Mouse (Mus musculus) thymus, postnatal 4 days (tissue): ENCODE results near the gene Dock8.

Experiments used
- DNase-seq: peaks from one replicate; pipeline ENCODE4 v3.0.0; 2021

Gene Dock8

DNA sequence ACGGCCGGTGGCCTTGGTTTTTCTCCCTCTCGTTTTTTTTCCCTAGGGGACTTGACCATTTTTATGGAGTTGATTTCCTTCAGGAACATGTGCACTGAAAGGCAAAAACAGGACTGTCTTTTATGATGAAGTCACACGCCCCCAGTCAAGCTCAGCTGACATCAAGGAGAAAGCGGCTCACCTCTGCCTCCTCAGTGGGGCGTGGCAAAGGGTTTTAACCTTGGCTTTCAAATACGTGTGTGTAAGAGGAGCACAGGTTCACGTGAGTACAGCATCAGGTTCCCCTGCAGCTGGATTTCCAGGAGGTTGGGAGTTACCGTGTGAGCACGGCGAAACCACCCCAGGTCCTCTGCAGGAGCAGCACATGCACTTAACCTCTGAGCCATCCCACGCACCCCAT lies 203.7 kb downstream of the Dock8 start:
- no peak for DNase-seq

DNA sequence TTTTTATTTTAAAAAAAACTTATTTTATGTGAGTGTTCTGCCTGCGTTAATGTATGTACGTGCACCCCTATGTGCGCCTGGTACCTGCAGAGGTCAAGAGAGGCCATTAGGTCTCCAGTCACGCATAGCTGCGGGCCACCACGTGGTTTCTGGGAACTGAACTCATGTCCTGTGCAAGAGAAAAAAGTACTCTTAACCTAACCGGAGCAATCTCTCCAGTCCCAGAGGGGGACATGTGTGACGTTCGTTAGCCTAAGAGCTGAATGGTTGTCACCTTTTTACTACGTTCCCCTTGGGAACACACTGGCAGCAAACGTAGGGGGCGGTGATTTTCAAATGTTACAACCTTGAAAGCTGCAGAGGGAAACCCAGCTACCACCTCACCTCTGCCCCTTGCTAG lies 207.6 kb downstream of the Dock8 start:
- no peak for DNase-seq

DNA sequence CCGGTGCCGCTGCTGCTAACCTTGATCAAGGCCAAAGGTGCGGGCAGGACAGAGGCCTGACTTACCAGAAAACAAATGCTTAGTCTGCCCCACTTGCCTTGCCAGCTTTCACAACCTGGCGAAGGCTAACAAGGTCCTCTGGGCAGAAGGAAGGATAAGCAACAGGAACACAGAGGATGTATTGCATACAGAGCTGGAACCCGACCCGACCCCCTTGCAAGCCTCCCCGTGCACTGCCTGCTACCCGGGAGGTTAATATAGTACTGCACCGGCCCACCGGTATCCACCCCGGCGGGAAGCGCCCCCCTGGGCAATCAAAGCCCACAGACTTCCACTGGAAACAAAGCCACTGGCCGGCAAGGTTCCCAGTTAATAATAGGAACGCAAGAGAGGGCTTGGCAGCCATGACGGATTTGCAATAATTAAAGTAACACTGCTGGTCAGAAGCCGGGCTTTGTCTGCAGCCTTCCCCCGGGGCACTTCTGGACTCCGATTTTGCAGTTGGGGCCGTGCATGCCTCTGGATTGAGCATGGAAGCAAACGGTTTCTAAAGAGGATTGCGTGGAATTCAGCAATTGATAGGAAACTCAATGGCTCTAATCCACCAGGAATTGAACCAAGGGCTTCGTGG lies 208.5 kb downstream of the Dock8 start:
- DNase-seq = no peak

DNA sequence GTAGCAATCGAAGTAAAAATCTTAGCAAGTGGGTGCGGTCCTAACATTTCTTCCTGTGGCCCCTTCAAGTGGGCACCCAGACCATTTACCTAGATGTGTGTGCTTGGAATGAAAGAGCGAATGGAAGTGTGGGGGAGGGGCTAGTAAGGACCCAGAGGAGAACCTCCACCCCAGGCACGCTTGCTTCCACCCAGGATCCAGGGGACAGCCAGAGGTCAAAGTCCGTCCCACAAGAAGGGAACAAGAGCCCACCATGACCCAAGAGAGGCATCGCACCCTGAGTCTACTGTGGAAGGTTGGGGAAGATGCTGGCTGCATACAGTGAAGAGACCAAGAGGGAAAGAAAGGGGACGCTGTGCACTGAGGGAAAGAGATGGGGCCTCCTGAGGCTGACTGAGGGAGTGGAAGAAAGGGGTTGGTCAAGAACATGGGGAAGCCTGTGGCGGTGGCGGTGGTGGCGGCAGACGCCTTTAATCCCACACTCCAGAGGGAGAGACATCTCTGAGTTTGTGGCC lies 209.3 kb downstream of the Dock8 start:
- no peak for DNase-seq

DNA sequence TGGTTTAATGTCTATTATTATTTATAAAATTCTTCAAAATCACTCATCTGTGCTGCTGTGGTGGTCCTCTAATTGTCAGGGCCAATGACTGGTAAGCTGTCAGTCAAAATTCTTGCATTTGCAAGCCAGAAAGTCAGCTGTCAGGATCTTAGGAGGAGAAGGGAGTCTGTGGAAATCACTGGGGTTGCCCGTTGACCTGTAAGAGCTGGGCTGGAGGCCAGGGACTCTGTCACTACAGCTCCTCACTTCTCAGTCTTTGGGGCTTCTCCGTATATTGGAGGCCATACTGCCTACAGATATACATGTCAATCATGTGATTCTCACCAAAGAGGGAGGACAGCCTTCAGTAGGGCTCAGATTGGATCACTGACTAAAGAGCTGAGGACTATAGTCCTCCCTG lies 221.3 kb downstream of the Dock8 start:
- DNase-seq = no peak

DNA sequence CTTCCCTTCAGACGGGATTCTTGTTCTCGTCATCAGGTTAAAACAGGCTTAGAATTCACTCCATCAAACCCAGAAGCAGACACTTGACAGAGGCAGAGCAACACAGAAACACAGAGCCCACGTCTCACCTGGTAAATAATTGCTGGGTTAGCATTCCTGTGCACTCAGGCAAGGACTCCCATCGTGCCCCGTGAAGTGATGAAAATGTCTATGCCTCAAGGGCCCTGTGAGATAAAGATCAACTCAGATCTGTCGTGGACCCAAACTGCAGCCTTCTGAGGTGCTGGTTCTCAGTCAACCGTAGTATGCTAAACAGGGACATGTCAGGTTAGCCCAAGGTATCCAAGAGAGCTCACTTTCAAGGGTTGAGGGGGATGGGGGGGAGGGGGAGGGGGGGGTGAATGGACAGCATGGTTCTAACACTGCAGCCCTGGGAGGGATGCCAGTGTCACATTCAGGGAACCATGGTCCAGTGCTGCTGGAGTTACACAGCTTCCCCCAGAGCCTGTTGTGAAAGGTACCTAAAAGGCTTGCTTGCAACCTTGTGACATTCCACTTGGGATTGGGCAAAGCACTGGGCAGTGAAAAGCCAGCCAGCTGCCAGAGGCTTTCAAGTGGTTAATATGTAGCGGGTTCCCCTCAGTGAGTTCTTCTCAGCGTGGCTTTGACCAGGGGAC lies 222.8 kb downstream of the Dock8 start:
- DNase-seq = no peak

DNA sequence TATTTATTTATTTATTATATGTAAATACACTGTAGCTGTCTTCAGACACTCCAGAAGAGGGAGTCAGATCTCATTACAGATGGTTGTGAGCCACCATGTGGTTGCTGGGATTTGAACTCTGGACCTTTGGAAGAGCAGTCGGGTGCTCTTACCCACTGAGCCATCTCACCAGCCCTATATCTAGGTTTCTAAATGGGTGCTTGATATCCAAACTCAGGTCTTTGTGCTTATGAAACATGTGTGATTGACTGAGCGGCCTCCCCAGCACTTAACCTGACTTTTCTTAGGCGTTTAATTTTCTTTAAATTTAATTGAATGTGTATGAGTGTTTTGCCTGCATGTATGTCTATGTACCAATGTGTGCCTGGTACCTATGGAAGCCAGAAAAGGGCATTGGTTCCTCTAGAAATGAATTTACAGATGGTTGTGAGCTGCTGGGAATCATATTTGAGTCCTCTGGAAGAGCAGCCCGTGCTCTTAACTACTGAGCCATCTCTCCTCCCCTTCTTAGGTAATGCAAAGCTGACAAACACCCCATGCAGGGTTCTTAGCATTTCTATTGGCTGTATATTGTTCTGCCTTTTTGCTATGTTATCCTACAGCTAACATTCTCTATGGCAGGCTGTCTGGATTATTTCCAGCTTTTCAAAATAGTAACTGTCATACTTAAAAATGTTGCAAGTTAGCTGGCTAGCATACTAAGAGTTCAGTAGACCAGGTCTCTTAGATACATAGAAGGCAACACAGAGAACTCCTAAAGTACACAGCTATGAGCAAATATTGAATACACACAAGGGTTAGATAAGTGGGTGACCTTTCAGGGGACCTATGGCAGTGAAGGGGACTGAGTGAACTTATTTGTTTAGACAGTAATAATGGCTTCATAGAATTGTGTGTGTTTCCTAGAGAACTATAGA lies 231.0 kb downstream of the Dock8 start:
- no peak for DNase-seq

DNA sequence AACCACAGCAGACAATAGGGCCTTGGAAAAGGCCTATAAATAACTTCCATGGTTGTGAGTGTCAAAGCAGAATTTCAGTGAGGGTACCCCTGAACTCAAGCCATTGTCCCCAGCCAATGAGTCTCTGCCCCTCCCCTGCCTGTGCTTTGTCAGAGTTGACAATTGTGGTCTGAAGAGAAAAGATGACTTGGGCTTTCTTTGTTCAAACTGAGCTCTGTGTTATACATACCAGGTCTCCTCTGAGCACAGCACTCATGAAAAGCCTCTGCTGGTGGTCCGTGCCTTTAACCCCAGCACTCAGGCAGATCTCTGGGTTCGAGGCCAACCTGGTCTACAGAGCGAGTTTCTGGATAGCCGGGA lies 231.6 kb downstream of the Dock8 start:
- DNase-seq = no peak

DNA sequence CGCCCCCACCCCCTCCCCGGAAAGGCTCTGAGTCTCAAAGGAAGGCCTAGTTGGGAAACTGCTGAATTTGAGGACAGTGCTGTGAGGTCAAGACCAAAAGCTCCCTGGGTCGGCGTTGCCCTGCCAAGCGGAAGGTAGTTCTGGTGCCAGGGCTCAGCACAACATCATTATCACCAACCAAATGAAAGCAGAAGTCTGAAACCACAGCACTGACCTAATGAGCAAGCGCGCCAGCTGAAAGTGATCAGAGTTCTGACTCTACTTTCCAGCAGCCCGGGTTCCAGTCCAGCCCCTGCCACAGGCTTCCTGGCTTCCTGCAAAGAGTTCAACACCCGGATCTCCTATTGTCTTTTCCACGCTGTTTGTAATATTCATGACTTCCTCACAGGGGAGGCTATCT lies 232.7 kb downstream of the Dock8 start:
- DNase-seq = no peak

DNA sequence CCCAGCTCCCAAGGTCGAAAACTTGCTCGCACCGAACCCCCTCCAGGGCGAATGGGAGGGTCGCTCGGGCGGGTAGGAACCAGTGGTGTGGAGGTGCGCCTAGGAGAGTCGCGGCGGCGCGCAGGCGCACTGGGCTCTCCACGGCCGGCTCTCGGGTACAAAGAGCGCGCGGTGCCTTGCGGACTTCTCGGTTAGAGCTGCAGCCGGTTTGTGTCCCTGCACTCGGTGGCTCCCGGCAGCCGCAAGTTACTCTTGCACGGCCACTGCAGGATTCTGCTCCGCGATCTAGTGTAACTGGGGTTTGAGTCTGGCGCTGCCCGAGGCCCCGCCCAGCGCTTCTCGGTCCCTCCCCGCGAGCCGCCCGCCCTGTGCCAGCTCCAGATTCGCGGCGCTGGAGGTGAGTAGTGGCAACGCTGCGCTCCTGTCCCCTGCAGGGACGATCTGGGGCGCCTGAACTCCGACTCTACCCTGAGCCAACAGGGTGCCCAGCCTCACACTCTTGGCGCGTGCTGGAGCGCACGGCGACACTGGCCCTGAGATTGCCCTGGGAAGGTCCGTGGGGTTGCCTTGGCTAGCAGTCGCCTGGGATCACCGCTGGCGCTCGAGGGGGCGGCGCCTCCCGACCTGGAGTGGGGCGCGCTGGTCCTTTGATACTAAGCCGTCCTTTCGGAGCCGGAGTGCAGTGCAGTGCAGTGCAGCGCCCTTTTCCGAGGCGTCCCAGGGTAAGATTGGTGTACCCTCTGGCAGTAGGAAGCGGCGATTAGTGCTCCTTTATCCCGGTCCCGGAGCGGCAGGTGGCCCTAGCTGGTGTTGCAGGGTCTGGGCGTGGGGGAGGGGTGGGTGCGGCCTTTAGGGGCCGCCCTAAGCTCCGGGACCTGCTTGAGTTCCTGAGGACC lies 237.5 kb downstream of the Dock8 start, which contains the start of gene Kank1:
Gene Kank1 (plus strand): TSS at position 380 of the 896 bp plus-strand sequence.
- DNase-seq = peak; percentile 76

DNA sequence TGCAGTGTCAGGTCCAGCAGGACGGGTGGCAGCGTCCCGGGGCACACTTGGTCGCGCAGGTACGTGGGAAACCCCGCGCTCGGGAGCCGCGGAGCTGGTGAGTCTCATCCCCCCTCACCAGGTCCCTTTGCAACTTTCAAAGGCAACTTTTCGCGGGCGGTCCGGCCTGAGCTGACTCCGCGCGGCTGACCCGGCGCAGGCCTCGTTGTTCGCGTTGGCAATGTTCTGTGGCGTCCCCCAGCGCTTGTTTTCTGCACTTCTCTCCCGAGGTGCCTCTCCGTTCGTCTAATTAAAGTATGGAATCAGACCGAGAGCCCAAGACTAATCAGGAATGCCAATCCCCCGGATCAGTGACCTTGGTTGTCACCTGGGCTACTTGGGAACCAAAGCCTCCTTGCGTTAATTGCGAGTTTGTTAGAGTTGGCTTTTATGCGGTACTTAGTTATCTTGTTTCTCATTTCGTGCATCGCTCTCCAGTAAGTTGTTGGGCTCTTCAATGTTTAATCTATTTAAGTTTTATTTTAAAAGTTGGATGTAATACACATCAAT lies 238.2 kb downstream of the Dock8 start:
- peak; percentile 34 for DNase-seq

DNA sequence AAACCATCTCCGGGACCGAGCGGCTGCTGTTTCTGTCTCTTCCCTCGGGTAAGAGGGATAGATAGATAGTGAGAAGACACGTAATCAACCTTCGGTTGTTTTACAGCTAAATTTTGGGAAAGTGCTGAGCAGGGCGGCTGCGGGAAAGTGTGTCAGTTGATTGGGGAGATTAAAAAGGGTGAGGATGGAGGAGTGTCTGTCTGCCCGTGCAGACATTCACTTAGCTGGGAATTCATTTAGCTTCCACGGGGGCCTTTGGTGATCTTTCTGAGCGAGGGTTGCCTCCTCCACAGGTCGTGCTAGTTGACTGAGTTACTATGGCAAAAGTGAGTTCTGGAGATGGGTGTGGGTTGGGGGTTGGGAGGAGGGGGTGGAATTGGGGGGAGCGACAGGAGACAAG lies 238.8 kb downstream of the Dock8 start:
- DNase-seq = no peak

DNA sequence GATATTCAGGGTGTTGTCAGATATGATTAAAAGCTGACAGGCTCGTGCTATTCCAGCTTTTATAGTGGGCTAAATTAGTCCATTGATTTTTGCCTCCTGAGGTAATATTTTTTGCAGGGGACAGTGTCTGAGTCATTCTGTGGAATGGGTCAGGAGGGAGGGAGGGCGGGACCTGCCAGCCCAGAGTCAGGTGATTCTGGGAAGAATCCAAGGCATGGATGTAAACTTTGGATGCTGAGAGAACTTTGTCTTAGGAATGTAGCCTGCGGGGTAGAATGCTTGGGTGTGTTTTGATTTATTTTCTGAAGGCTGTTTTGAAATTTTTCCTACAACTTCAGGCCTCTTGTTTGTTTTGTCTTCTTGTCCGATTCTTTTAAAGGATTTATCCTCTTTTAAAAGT lies 244.2 kb downstream of the Dock8 start:
- no peak for DNase-seq

DNA sequence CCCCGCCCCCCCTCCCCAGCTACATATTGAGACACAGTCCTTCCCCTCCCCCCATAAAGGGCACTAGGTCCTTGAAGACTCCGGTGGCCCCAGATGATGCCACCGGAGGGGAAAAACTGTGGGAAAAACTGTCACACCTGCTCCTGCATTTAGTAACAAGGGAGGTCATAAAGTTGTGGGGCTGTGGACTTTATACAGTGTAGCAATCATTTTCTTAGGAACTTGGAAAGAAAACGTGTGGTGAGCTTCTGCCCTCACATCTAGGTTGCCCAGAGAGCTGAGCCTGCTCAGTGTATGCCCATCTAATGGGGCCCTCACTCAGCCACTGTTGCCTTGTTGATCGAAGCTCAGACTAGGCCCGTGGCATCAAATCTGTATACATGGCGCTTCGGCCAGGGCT lies 246.7 kb downstream of the Dock8 start:
- DNase-seq = no peak

DNA sequence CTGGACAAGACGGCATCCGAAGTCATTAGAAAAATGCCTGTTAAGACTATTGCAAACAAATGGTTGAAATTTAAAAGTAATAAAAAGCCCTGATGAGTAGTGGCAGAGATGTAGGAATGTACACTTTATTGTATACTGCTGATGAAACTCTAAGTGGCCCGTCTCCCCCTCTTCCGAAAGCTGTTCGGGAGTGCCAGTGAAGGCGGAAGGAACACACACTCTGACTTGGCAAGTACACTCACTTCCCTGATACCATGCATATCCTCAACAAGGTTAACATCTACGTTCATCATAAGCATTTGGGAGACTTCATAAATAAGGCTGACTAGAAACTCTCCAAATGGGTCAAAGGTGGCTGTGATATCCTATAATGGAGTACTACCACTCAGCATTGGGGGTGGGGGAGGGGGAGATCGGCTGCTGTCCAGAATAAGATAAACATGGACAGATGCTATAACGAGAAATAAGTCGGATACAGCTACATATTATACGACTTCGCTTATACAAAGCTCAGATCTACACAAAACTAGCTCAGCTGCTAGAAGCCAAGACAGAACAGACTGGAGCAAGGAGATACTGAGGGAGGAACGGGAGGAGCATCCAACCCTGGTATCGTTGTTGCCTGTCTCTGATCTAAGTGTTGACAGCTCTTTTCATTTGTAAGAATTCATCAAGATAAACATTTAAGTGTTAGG lies 248.7 kb downstream of the Dock8 start:
- no peak for DNase-seq

DNA sequence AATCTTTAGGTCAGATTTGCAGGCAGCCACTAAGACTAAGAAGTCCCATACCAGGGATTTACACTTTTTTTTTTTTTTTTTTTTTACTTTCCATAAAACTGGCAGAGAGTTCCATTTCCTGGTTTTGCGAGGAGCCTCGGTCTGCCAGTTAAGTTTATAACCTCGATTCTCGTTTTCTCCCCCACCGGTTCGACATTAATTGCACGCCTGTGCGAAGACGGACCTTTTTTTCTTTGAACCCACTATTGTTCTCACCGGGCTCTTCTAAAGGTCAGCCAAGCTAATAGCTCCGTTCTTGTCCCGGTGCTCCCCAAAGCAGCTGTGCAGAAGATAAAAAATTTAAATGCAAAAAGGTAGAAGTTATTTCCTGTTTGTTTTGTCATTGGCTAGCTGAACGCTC lies 249.9 kb downstream of the Dock8 start:
- DNase-seq = no peak

DNA sequence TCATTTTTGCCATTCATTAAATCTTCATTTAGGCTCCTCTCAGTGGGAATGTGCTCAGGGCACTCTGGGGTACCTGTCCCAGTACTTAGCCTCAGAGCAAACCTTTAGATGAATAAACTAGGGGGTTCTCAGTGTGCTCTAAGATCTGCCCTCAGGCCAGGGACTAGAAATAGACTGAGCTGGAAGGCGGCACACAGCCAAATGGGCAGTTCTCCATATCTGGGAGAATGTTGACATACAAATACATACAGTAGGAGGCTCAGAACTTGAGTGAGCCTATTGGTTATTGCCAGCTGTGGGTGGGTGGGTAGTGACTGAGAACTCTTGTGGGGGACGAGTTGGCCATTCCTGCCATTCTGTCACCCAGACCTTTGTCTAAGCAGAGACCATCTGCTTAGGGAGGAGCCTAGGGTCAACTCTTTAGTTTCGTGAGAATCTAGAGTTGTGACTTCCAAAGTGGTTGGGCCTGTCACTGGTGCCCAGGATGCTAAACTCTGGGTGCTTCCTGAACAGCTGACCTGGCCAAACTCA lies 252.3 kb downstream of the Dock8 start:
- no peak for DNase-seq
